11 mouse cellular contexts compared by ENCODE assay signal in the genomic region with DNA sequence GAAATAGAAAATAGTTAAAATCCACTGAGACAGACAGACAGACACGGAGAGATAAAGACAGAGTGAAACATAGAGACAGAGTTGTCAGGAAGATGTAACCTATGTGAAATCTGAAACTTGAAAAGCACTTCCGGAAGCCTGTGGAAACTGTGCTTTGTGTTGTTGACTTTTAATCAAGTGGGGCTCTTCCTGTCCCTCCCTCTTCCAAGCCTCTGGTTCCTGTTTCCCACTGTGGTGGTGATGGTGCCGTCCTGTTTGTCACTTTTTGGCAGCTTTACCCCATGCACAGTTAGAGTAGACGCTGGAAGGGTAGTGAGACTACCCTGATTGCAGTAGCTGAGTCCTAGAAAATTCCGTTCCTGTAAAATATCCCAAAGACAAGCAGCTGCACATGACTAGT. TPM values are rescaled to one million over a fixed set of nuclear protein-coding genes. Genes with fewer than 3 reads are reported as not detected.
DNase-seq lines count a peak whose midpoint lies in the region; ATAC-seq and TF ChIP-seq lines count a peak whose summit lies in the region.
"Had no signal": no experiment of that assay in that cellular context is flagged by ENCODE, and none has a peak within 500 bp of the region (broad histone marks: within the 10 kb centered on the region; RNA-seq: fewer than 3 reads in every experiment).

No protein-coding gene starts in this region.

- ATAC-seq in heart, embryonic 15.5 days (replicated peaks; ENCODE audit: insufficient number of reproducible peaks, insufficient read depth, low FRiP score, low read depth) = 0 out of 2 replicates have a peak, but pooled peaks have one; percentile 43
- ATAC-seq in lung, postnatal 0 days = peak; percentile 64

- H3K27me3 ChIP-seq in heart, embryonic 15.5 days = no peaks in the 10 kb centered on the region
- no peaks in the 10 kb centered on the region for H3K27me3 ChIP-seq in lung, postnatal 0 days (replicated peaks; ENCODE audit: insufficient read depth, low read length)

- no peak overlapping the region for H3K27ac ChIP-seq in heart, embryonic 15.5 days
- H3K27ac ChIP-seq in lung, postnatal 0 days (ENCODE audit: low read length) = no peak overlapping the region
- H3K27ac ChIP-seq: limb, embryonic 13.5 days had no signal

- H3K4me1 ChIP-seq in heart, embryonic 15.5 days (replicated peaks) = no peaks in the 10 kb centered on the region
- no peaks in the 10 kb centered on the region for H3K4me1 ChIP-seq in lung, postnatal 0 days (ENCODE audit: insufficient read depth, low read depth, low read length)
- H3K4me1 ChIP-seq in lung, adult 2 months (ENCODE audit: control insufficient read depth, insufficient read depth, low read length) = no peaks in the 10 kb centered on the region; the same call in 1 of the 2 replicates
- H3K4me1 ChIP-seq: limb, embryonic 13.5 days had no signal

- H3K4me3 ChIP-seq in heart, embryonic 15.5 days = no peak overlapping the region
- no peak overlapping the region for H3K4me3 ChIP-seq in lung, postnatal 0 days (ENCODE audit: low read depth, low read length)
- no peak overlapping the region for H3K4me3 ChIP-seq in lung, adult 2 months (replicated peaks; ENCODE audit: extremely low read depth, low read depth, low read length)
- H3K4me3 ChIP-seq: erythroblast, embryonic 14.5 days; limb, embryonic 13.5 days had no signal

- no peak overlapping the region for H3K9ac ChIP-seq in heart, embryonic 15.5 days
- no peak overlapping the region for H3K9ac ChIP-seq in lung, postnatal 0 days (replicated peaks; ENCODE audit: low read depth)
- H3K9ac ChIP-seq: limb, embryonic 13.5 days had no signal

- TF ChIP-seq CTCF in lung, postnatal 0 days (IDR thresholded peaks at IDR 0.05) = no peak
- no peak for TF ChIP-seq CTCF in lung, adult 2 months (IDR thresholded peaks at IDR 0.05; ENCODE audit: insufficient read depth, low read length)

- H3K36me3 ChIP-seq in heart, embryonic 15.5 days = no peaks in the 10 kb centered on the region
- no peaks in the 10 kb centered on the region for H3K36me3 ChIP-seq in lung, postnatal 0 days (ENCODE audit: insufficient read depth, low read length)
- H3K36me3 ChIP-seq: limb, embryonic 13.5 days had no signal

- H3K9me3 ChIP-seq in heart, embryonic 15.5 days (replicated peaks) = no peaks in the 10 kb centered on the region
- no peaks in the 10 kb centered on the region for H3K9me3 ChIP-seq in lung, postnatal 0 days (ENCODE audit: low read length)
- H3K9me3 ChIP-seq: limb, embryonic 13.5 days had no signal

- TF ChIP-seq EP300 in lung, postnatal 0 days (IDR thresholded peaks at IDR 0.05) = no peak

- TF ChIP-seq POLR2A in lung, adult 2 months (IDR thresholded peaks at IDR 0.05; ENCODE audit: borderline replicate concordance, extremely low read depth, low read depth, low read length) = no peak

- no peak overlapping the region for H3K4me2 ChIP-seq in heart, embryonic 15.5 days
- no peak overlapping the region for H3K4me2 ChIP-seq in lung, postnatal 0 days (replicated peaks; ENCODE audit: low read depth, low read length)
- H3K4me2 ChIP-seq: limb, embryonic 13.5 days had no signal

- DNase-seq in heart, postnatal 25 days (ENCODE audit: low spot score) = no peak
- DNase-seq in lung, postnatal 0 days (ENCODE audit: low spot score) = peak; percentile 43
- DNase-seq in lung, adult 2 months = no peak
- DNase-seq in R1 (ENCODE audit: low read depth, low spot score) = peak; percentile 71
- peak; percentile 15 for DNase-seq in lung, postnatal 36 days
- DNase-seq in urinary bladder, postnatal 10 days (ENCODE audit: low spot score) = no peak
- no peak for DNase-seq in left cerebral cortex, postnatal 25 days (ENCODE audit: low spot score in 2 of 2)
- DNase-seq: cerebellum, adult 9-10 months had no signal

- 30% methylated on average over 5 of the region's 5 CpGs for WGBS in heart, embryonic 15.5 days
- WGBS in lung, postnatal 0 days = 13% methylated on average over 5 of the region's 5 CpGs
- WGBS in lung, adult 2 months = 12% methylated on average over 5 of the region's 5 CpGs

- intact Hi-C loops in heart, postnatal 25 days (cut with DNase I) = no loop called here
- intact Hi-C loops in left cerebral cortex, postnatal 25 days (cut with DNase I) = no loop called here

RNA-seq across cellular contexts. Expression of a gene that starts 17.4 kb away (rescaled TPM):
- 11.6 and 15.3 TPM in 2 replicates for polyA plus RNA-seq in heart, embryonic 15.5 days (2015; fragmentation: Nextera tagmentation; extraction: Ambion mirVana)
- total RNA-seq in heart, postnatal 25 days (2021) = 1 to 10 TPM; 8.6 to 9.1 TPM
- polyA plus RNA-seq in lung, postnatal 0 days (2015; fragmentation: Nextera tagmentation; extraction: Ambion mirVana) = 14.9 and 17.7 TPM in 2 replicates
- polyA plus RNA-seq in lung, adult 2 months (2012; rRNA removed) = 6.4 and 11.7 TPM in 2 replicates
- total RNA-seq in left cerebral cortex, postnatal 25 days (2021) = 10 to 100 TPM; 11.0 to 12.7 TPM

RNA-seq across cellular contexts. Expression of a gene that starts 36.7 kb away (rescaled TPM):
- polyA plus RNA-seq in heart, embryonic 15.5 days (2015; fragmentation: Nextera tagmentation; extraction: Ambion mirVana) = 41.1 and 43.6 TPM in 2 replicates
- 10 to 100 TPM in 1 of 2 experiments, 1 to 10 TPM in 1; 9.8 to 12.1 TPM for total RNA-seq in heart, postnatal 25 days (2021)
- 15.9 and 17.1 TPM in 2 replicates for polyA plus RNA-seq in lung, postnatal 0 days (2015; fragmentation: Nextera tagmentation; extraction: Ambion mirVana)
- polyA plus RNA-seq in lung, adult 2 months (2012; rRNA removed) = 13.1 and 23.7 TPM in 2 replicates
- 10 to 100 TPM; 31.0 to 34.8 TPM for total RNA-seq in left cerebral cortex, postnatal 25 days (2021)

Comparison
In these comparisons a context has a peak if more than half of its experiments do, and no peak if none do; other contexts are left out.
1. DNase-seq: peak in lung, postnatal 0 days (single experiment), R1 (single experiment) and lung, postnatal 36 days (single experiment); none in heart, postnatal 25 days (single experiment), lung, adult 2 months (single experiment), urinary bladder, postnatal 10 days (single experiment) and left cerebral cortex, postnatal 25 days (0 of 2).